Mouse (Mus musculus) embryonic facial prominence, embryonic 14.5 days (tissue): ENCODE measurements around the gene Myo1e. TPM values are rescaled to one million over a fixed set of nuclear protein-coding genes. Genes with fewer than 3 reads are reported as not detected.

Experiments used
- ATAC-seq: fragments of 200-750 bp; cut with Nextera tagmentation; 2 replicates; pipeline ENCODE4 v1.8.0; 2017; ENCODE audit warnings: low read depth, moderate number of reproducible peaks, moderate TSS enrichment
- DNase-seq: peaks from one replicate; pipeline ENCODE4 v3.0.0-alpha.2; 2015; ENCODE audit warnings: low spot score
- H3K27ac ChIP-seq: fragments of 300-500 bp; sonication (generic); replicated peaks from 2 replicates; pipeline ENCODE4 v1.5.1; 2014; ENCODE audit warnings: low read depth, mild to moderate bottlenecking, low read length, moderate library complexity
- H3K27me3 ChIP-seq: fragments of 300-500 bp; sonication (generic); replicated peaks from 2 replicates; pipeline ENCODE4 v1.6.1; 2014; ENCODE audit warnings: low read length; ENCODE audit not compliant: control insufficient read depth, insufficient read depth
- H3K36me3 ChIP-seq: fragments of 300-500 bp; sonication (generic); 2 replicates; pipeline ENCODE4 v1.6.1; 2014; ENCODE audit warnings: low read length, mixed read lengths; ENCODE audit not compliant: control insufficient read depth, insufficient read depth
- H3K4me1 ChIP-seq: fragments of 300-500 bp; sonication (generic); 2 replicates; pipeline ENCODE4 v1.6.1; 2014; ENCODE audit warnings: antibody characterized with exemption, low read length; ENCODE audit not compliant: control insufficient read depth, insufficient read depth
- H3K4me2 ChIP-seq: fragments of 300-500 bp; sonication (generic); 2 replicates; pipeline ENCODE4 v1.6.1; 2014; ENCODE audit warnings: low read depth, mild to moderate bottlenecking, low read length, moderate library complexity, mixed read lengths
- H3K4me3 ChIP-seq: fragments of 300-500 bp; sonication (generic); 2 replicates; pipeline ENCODE4 v1.5.1; 2014; ENCODE audit warnings: low read depth, mild to moderate bottlenecking, low read length
- H3K9ac ChIP-seq: fragments of 300-500 bp; sonication (generic); 2 replicates; pipeline ENCODE4 v1.6.1; 2014; ENCODE audit warnings: low read depth, mild to moderate bottlenecking, low read length, moderate library complexity, mixed read lengths
- H3K9me3 ChIP-seq: fragments of 300-500 bp; sonication (generic); 2 replicates; pipeline ENCODE4 v1.6.1; 2016; ENCODE audit warnings: low read length; ENCODE audit not compliant: control insufficient read depth
- WGBS: fragments of 180-500 bp; shearing (Covaris S2); extraction: QIAGEN DNeasy Blood & Tissue Kit; methylation state at CpG from one replicate; pipeline ENCODE4 v1.1.7; 2014; 5-methylcytosine and 5-hydroxymethylcytosine counted together
- polyA plus RNA-seq: library from polyadenylated mRNA; unstranded; fragments of >200 nt; fragmentation: Nextera tagmentation; extraction: Ambion mirVana; gene quantifications from 2 replicates; pipeline ENCODE4 v1.2.1, GENCODE M21; 2014

Myo1e gene
- polyA plus RNA-seq, 1 experiment from 2014 or later: 22.4 TPM

- Histone ChIP-seq H3K4me2 (no peak overlapping the region), H3K27ac (no peak overlapping the region), H3K9ac (no peak overlapping the region), H3K9me3 (no peaks in the 10 kb centered on the region), H3K36me3 (no peaks in the 10 kb centered on the region), H3K27me3 (no peaks in the 10 kb centered on the region), H3K4me3 (no peak overlapping the region), H3K4me1 (peaks cover 13% of the 10 kb centered on the region)
- no peak for DNase-seq
- no peak for ATAC-seq
- 82% methylated on average over 14 of the region's 14 CpGs for WGBS
These were observed 4.5 kb downstream of the Myo1e start for GRCm38 (mm10) chr9:70211638-70212037.

- no peaks in the 10 kb centered on the region for H3K9me3 ChIP-seq
- DNase-seq: no peak
- 61% methylated on average over 6 of the region's 6 CpGs for WGBS
- no peaks in the 10 kb centered on the region for H3K4me1 ChIP-seq
- no peak overlapping the region for H3K4me2 ChIP-seq
- ATAC-seq: no peak
- no peak overlapping the region for H3K4me3 ChIP-seq
- H3K36me3 ChIP-seq: no peaks in the 10 kb centered on the region
- no peaks in the 10 kb centered on the region for H3K27me3 ChIP-seq
- no peak overlapping the region for H3K9ac ChIP-seq
- H3K27ac ChIP-seq: no peak overlapping the region
These were observed 9.4 kb downstream of the Myo1e start for GRCm38 (mm10) chr9:70216517-70216916.

GRCm38 (mm10) chr9:70219295-70219931 lies 12.3 kb downstream of the Myo1e start:
- 75% methylated on average over 6 of the region's 6 CpGs for WGBS
- no peaks in the 10 kb centered on the region for H3K4me1 ChIP-seq
- DNase-seq: no peak
- H3K9me3 ChIP-seq: no peaks in the 10 kb centered on the region
- H3K36me3 ChIP-seq: no peaks in the 10 kb centered on the region
- no peak for ATAC-seq
- H3K9ac ChIP-seq: no peak overlapping the region
- H3K27me3 ChIP-seq: no peaks in the 10 kb centered on the region
- H3K4me3 ChIP-seq: no peak overlapping the region
- H3K27ac ChIP-seq: no peak overlapping the region
- H3K4me2 ChIP-seq: no peak overlapping the region

GRCm38 (mm10) chr9:70220461-70221170 lies 13.5 kb downstream of the Myo1e start:
- H3K36me3 ChIP-seq: no peaks in the 10 kb centered on the region
- H3K4me3 ChIP-seq: no peak overlapping the region
- no peaks in the 10 kb centered on the region for H3K9me3 ChIP-seq
- ATAC-seq (no peak), DNase-seq (no peak)
- no peaks in the 10 kb centered on the region for H3K4me1 ChIP-seq
- 60% methylated on average over 7 of the region's 7 CpGs for WGBS
- H3K27ac ChIP-seq: no peak overlapping the region
- no peaks in the 10 kb centered on the region for H3K27me3 ChIP-seq
- no peak overlapping the region for H3K4me2 ChIP-seq
- H3K9ac ChIP-seq: no peak overlapping the region

- H3K9ac ChIP-seq: no peak overlapping the region
- H3K4me3 ChIP-seq: no peak overlapping the region
- ATAC-seq (no peak), DNase-seq (no peak)
- H3K27me3 ChIP-seq: no peaks in the 10 kb centered on the region
- no peaks in the 10 kb centered on the region for H3K36me3 ChIP-seq
- H3K4me2 ChIP-seq: no peak overlapping the region
- H3K27ac ChIP-seq: no peak overlapping the region
- WGBS: 67% methylated on average over 4 of the region's 4 CpGs
- H3K4me1 ChIP-seq: no peaks in the 10 kb centered on the region
- no peaks in the 10 kb centered on the region for H3K9me3 ChIP-seq
These were observed 16.0 kb downstream of the Myo1e start for GRCm38 (mm10) chr9:70223142-70223541.

- Histone ChIP-seq H3K4me3 (no peak overlapping the region), H3K9me3 (no peaks in the 10 kb centered on the region), H3K4me1 (no peaks in the 10 kb centered on the region), H3K4me2 (no peak overlapping the region), H3K36me3 (no peaks in the 10 kb centered on the region), H3K27me3 (no peaks in the 10 kb centered on the region), H3K27ac (no peak overlapping the region), H3K9ac (no peak overlapping the region)
- ATAC-seq: no peak
- DNase-seq: no peak
- 73% methylated on average over 4 of the region's 4 CpGs for WGBS
These were observed 16.9 kb downstream of the Myo1e start for GRCm38 (mm10) chr9:70224046-70224445.

GRCm38 (mm10) chr9:70226359-70226758 lies 19.2 kb downstream of the Myo1e start:
- Histone ChIP-seq H3K36me3 (no peaks in the 10 kb centered on the region), H3K4me2 (no peak overlapping the region), H3K27ac (no peak overlapping the region), H3K4me3 (no peak overlapping the region), H3K4me1 (no peaks in the 10 kb centered on the region), H3K27me3 (no peaks in the 10 kb centered on the region), H3K9me3 (no peaks in the 10 kb centered on the region), H3K9ac (no peak overlapping the region)
- 87% methylated on average over 4 of the region's 4 CpGs for WGBS
- DNase-seq (no peak), ATAC-seq (no peak)

- ATAC-seq (no peak), DNase-seq (no peak)
- H3K27ac ChIP-seq: no peak overlapping the region
- H3K36me3 ChIP-seq: no peaks in the 10 kb centered on the region
- H3K9me3 ChIP-seq: no peaks in the 10 kb centered on the region
- 58% methylated on average over 8 of the region's 8 CpGs for WGBS
- H3K4me2 ChIP-seq: no peak overlapping the region
- no peaks in the 10 kb centered on the region for H3K4me1 ChIP-seq
- no peak overlapping the region for H3K4me3 ChIP-seq
- H3K9ac ChIP-seq: no peak overlapping the region
- no peaks in the 10 kb centered on the region for H3K27me3 ChIP-seq
These were observed 22.7 kb downstream of the Myo1e start for GRCm38 (mm10) chr9:70229823-70230222.
